Mouse (Mus musculus): ENCODE measurements at regions not wholly inside any gene's neighbourhood (a gene's known extent, or its start where the extent isn't known, plus 50 kb on each side); places are given as distances from the start of the nearest gene placed in this dataset.

- H3K9me3 ChIP-seq (replicated peaks; ENCODE audit: control insufficient read depth, low read length), result peaks cover 3% of the 10 kb centered on the region; the same call in 1 of the 2 replicates
- H3K9ac ChIP-seq (ENCODE audit: low read depth, low read length), result no peak overlapping the region
- H3K36me3 ChIP-seq (ENCODE audit: control insufficient read depth, insufficient read depth), result no peaks in the 10 kb centered on the region
- WGBS (ENCODE audit: insufficient replicate concordance), result 6% methylated on average over 2 of the region's 2 CpGs
- no peaks in the 10 kb centered on the region for H3K27me3 ChIP-seq (ENCODE audit: control insufficient read depth, insufficient read depth, low read depth, low read length)
- no peak overlapping the region for H3K4me3 ChIP-seq (ENCODE audit: low read depth, low read length)
- H3K4me1 ChIP-seq (ENCODE audit: control insufficient read depth, low read depth, low read length), result no peaks in the 10 kb centered on the region
- no peak for ATAC-seq (ENCODE audit: low read depth)
- H3K27ac ChIP-seq (ENCODE audit: low read length), result no peak overlapping the region
- H3K4me2 ChIP-seq (ENCODE audit: low read depth, low read length), result no peak overlapping the region
Observed at GRCm38 (mm10) chr10:12017286-12017685, 674.1 kb downstream of the Epm2a start.

DNA sequence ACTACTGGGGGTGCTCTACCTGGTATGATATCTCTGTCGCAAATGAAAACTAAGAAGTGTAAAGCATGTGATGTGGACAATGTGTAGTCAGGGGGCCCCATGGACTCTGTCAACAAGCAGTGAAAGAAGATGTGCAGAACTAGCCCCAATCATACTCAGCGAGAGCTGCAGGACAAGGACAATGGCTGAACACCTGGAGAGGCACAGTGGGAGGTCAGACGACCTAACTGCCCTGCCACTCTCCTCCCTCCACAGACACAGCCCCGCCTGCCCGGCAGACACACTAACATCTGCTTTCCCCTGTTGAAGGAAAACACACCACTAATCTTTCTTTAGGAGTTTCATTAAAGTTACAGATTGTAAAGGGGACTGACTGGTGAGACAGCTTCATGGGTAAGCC lies 675.1 kb downstream of the Epm2a start:
- no peak for ATAC-seq (ENCODE audit: low read depth)
- H3K4me3 ChIP-seq (ENCODE audit: low read depth, low read length), result no peak overlapping the region

DNA sequence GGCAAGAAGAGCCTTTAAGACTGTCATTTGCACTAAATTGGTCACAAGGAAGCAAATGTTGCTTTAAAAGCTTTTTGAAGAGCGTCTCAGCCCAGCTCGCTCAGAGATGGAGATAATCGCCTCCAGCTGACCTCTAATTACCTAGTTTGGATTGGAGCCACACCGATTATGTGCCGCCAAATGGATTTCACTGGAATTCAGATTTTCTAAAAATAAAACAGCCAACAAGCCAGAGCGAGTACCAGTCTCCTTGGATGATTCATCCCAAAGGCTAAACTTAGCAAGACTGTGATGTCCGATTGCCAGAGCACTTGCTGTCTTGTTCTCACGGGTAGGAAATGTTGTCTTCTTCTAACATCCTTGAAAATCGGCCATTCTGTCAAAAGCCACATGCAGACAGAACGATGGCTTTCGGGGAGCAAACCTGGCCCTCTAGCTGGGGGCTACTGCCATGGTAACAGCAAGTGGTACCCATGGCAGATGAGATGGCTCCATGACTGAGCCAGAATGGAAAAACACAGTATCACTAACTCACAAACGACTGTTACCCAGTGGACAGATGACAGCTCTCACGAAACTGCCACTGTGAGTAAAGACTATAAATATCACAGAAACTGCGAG lies 676.1 kb downstream of the Epm2a start:
- Histone ChIP-seq H3K36me3 (ENCODE audit: control insufficient read depth, insufficient read depth) (no peaks in the 10 kb centered on the region), H3K4me1 (ENCODE audit: control insufficient read depth, low read depth, low read length) (no peaks in the 10 kb centered on the region), H3K4me2 (ENCODE audit: low read depth, low read length) (no peak overlapping the region), H3K4me3 (ENCODE audit: low read depth, low read length) (no peak overlapping the region), H3K9me3 (replicated peaks; ENCODE audit: control insufficient read depth, low read length) (peaks cover 3% of the 10 kb centered on the region; the same call in 1 of the 2 replicates), H3K27ac (ENCODE audit: low read length) (no peak overlapping the region), H3K9ac (ENCODE audit: low read depth, low read length) (no peak overlapping the region), H3K27me3 (ENCODE audit: control insufficient read depth, insufficient read depth, low read depth, low read length) (no peaks in the 10 kb centered on the region)
- WGBS (ENCODE audit: insufficient replicate concordance), result 57% methylated on average over 14 of the region's 14 CpGs
- no peak for ATAC-seq (ENCODE audit: low read depth)

More for the DNA sequence above, 675.1 kb downstream of the Epm2a start:
- Histone ChIP-seq H3K36me3 (ENCODE audit: control insufficient read depth, insufficient read depth) (no peaks in the 10 kb centered on the region), H3K4me1 (ENCODE audit: control insufficient read depth, low read depth, low read length) (no peaks in the 10 kb centered on the region), H3K9ac (ENCODE audit: low read depth, low read length) (no peak overlapping the region), H3K27ac (ENCODE audit: low read length) (no peak overlapping the region), H3K27me3 (ENCODE audit: control insufficient read depth, insufficient read depth, low read depth, low read length) (no peaks in the 10 kb centered on the region), H3K4me2 (ENCODE audit: low read depth, low read length) (no peak overlapping the region), H3K9me3 (replicated peaks; ENCODE audit: control insufficient read depth, low read length) (peaks cover 3% of the 10 kb centered on the region; the same call in 1 of the 2 replicates)
- 54% methylated on average over 5 of the region's 5 CpGs for WGBS (ENCODE audit: insufficient replicate concordance)

DNA sequence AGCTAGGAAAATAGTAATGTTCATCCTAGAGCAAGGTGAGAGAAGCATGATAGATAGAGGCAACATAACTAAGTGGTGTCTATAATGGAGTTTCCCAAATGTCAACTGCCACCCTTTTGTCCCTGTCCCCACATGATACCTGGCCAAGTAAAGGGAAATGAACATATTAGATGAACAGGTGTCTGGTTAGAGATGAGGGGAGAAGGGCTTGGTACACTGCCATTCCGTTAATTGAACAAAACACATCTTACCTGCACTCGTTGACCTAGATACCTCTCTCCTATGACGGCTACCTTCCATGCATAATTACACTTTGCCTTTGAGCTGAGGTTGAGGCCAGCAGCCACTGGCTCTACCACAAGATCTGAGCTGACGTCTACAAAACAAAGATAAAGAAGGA lies 677.4 kb downstream of the Epm2a start:
- no peak for ATAC-seq (ENCODE audit: low read depth)
- Histone ChIP-seq H3K4me3 (ENCODE audit: low read depth, low read length) (no peak overlapping the region), H3K9me3 (replicated peaks; ENCODE audit: control insufficient read depth, low read length) (peaks cover 3% of the 10 kb centered on the region; the same call in 1 of the 2 replicates), H3K9ac (ENCODE audit: low read depth, low read length) (no peak overlapping the region), H3K4me1 (ENCODE audit: control insufficient read depth, low read depth, low read length) (no peaks in the 10 kb centered on the region), H3K27me3 (ENCODE audit: control insufficient read depth, insufficient read depth, low read depth, low read length) (no peaks in the 10 kb centered on the region), H3K27ac (ENCODE audit: low read length) (no peak overlapping the region), H3K36me3 (ENCODE audit: control insufficient read depth, insufficient read depth) (no peaks in the 10 kb centered on the region), H3K4me2 (ENCODE audit: low read depth, low read length) (no peak overlapping the region)
- 66% methylated on average over 4 of the region's 4 CpGs for WGBS (ENCODE audit: insufficient replicate concordance)

DNA sequence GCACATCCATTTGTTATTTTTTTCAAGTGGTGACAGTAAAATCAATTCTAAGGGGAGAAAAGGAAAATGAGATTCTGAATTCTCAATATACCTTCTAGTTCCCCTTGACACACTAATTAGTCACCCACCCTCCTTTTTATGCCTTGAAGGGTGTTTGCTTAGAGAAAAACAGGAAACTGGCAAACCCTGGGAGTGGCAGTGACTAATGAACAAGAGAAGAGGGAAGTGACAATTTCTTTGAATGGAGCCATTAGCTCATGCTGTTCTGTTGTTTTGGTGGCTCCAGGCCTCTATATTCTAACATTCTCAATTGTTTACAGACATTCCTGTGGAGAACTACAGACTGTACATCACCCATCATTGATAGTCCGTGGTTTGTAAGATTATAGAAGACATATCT lies 692.0 kb downstream of the Epm2a start:
- H3K9ac ChIP-seq (ENCODE audit: low read depth, low read length), result no peak overlapping the region
- H3K27ac ChIP-seq (ENCODE audit: low read length), result no peak overlapping the region
- no peak overlapping the region for H3K4me2 ChIP-seq (ENCODE audit: low read depth, low read length)
- no peaks in the 10 kb centered on the region for H3K27me3 ChIP-seq (ENCODE audit: control insufficient read depth, insufficient read depth, low read depth, low read length)
- H3K4me3 ChIP-seq (ENCODE audit: low read depth, low read length), result no peak overlapping the region
- no peak for ATAC-seq (ENCODE audit: low read depth)
- 0% methylated on average over 1 of the region's 1 CpGs for WGBS (ENCODE audit: insufficient replicate concordance)
- no peaks in the 10 kb centered on the region for H3K9me3 ChIP-seq (replicated peaks; ENCODE audit: control insufficient read depth, low read length)
- H3K4me1 ChIP-seq (ENCODE audit: control insufficient read depth, low read depth, low read length), result no peaks in the 10 kb centered on the region
- H3K36me3 ChIP-seq (ENCODE audit: control insufficient read depth, insufficient read depth), result no peaks in the 10 kb centered on the region

DNA sequence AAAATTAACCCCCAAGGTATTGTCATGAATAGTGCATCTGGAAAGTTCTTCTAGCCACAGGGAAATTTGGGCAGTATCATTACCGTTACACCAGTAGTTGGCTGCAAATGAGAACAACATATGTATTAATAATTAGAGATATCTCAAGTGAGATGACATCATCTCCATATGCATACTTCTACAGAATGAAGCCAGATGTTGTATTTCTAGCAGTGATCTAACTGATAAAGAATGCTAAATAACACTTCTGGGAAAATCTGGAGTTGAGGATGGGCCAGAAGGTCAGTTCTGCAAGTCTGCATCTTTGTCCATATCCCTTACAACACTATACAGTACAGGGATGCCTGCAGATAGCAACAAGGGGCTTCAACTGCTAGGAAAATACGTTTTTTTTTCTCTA lies 702.7 kb downstream of the Epm2a start:
- 47% methylated on average over 2 of the region's 2 CpGs for WGBS (ENCODE audit: insufficient replicate concordance)
- H3K9me3 ChIP-seq (replicated peaks; ENCODE audit: control insufficient read depth, low read length), result no peaks in the 10 kb centered on the region
- no peak overlapping the region for H3K9ac ChIP-seq (ENCODE audit: low read depth, low read length)
- no peaks in the 10 kb centered on the region for H3K27me3 ChIP-seq (ENCODE audit: control insufficient read depth, insufficient read depth, low read depth, low read length)
- no peak overlapping the region for H3K4me2 ChIP-seq (ENCODE audit: low read depth, low read length)
- no peak for ATAC-seq (ENCODE audit: low read depth)
- no peaks in the 10 kb centered on the region for H3K36me3 ChIP-seq (ENCODE audit: control insufficient read depth, insufficient read depth)
- no peak overlapping the region for H3K4me3 ChIP-seq (ENCODE audit: low read depth, low read length)
- no peaks in the 10 kb centered on the region for H3K4me1 ChIP-seq (ENCODE audit: control insufficient read depth, low read depth, low read length)
- H3K27ac ChIP-seq (ENCODE audit: low read length), result no peak overlapping the region

DNA sequence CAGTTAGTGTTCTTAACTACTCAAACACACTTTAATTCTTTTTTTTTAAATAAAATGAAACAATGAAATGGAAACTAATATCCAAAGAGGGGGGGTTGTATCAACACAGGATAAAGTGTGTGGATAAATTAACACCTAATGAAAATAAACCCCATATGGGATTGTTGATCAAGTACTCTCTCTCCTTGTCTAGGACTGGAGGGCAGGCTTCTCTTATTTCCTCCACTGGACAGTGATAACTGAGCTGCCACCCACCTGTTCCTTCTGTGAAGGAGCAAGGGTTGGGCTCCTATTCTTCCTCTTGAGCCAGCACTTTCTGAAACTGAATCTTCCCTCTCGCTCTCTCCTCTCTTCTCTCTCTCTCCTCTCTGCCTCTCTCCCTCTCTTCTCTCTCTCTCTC lies 716.5 kb downstream of the Epm2a start:
- H3K36me3 ChIP-seq (ENCODE audit: control insufficient read depth, insufficient read depth), result no peaks in the 10 kb centered on the region

DNA sequence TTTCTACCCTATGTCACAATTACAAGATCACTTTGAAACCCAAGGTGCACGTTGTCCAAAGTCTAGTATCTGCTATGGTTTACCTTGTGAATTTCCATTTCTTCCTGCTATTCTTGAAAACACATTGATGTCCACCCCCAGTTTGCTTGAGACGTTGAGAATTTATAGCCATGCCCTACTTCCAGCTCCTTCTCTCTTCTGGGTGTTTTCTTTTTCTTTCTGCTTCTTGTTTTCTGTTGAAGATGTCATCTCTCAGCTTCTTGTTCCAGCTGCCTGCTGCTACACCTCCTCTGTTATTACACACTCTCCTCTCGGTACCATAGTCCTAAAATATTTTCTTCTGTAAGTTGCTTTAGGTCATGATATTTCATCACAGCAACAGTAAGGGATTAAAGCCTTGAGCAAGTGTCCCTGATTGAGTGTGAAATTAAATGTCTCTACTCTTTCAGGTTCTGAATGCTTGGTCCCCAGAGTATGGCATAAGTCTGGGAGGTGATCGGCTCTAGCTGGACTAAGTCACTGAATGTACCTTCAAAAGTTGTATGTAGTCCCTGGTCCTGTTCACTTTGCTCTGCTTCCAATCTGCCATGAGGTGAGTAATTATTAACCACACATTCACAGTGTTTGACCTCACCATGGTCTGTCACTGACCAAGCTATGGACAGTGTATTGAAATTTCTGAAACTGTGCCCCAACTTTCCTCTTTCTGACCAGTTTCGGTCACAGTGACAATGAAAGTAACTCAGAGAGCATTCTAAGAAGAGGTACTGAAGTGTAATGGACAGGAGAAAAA lies 718.1 kb downstream of the Epm2a start:
- H3K27me3 ChIP-seq (ENCODE audit: control insufficient read depth, insufficient read depth, low read depth, low read length), result no peaks in the 10 kb centered on the region
- H3K4me3 ChIP-seq (ENCODE audit: low read depth, low read length), result no peak overlapping the region
- ATAC-seq (ENCODE audit: low read depth), result peak; percentile 74
- no peak overlapping the region for H3K9ac ChIP-seq (ENCODE audit: low read depth, low read length)
- 57% methylated on average over 5 of the region's 5 CpGs for WGBS (ENCODE audit: insufficient replicate concordance)
- H3K9me3 ChIP-seq (replicated peaks; ENCODE audit: control insufficient read depth, low read length), result no peaks in the 10 kb centered on the region
- no peak overlapping the region for H3K27ac ChIP-seq (ENCODE audit: low read length)
- H3K4me1 ChIP-seq (ENCODE audit: control insufficient read depth, low read depth, low read length), result no peaks in the 10 kb centered on the region
- no peak overlapping the region for H3K4me2 ChIP-seq (ENCODE audit: low read depth, low read length)
- H3K36me3 ChIP-seq (ENCODE audit: control insufficient read depth, insufficient read depth), result no peaks in the 10 kb centered on the region

More for the DNA sequence above, 716.5 kb downstream of the Epm2a start:
- H3K4me3 ChIP-seq (ENCODE audit: low read depth, low read length), result no peak overlapping the region
- H3K9ac ChIP-seq (ENCODE audit: low read depth, low read length), result no peak overlapping the region
- no peak overlapping the region for H3K4me2 ChIP-seq (ENCODE audit: low read depth, low read length)
- no peaks in the 10 kb centered on the region for H3K4me1 ChIP-seq (ENCODE audit: control insufficient read depth, low read depth, low read length)
- no peaks in the 10 kb centered on the region for H3K9me3 ChIP-seq (replicated peaks; ENCODE audit: control insufficient read depth, low read length)
- H3K27me3 ChIP-seq (ENCODE audit: control insufficient read depth, insufficient read depth, low read depth, low read length), result no peaks in the 10 kb centered on the region
- H3K27ac ChIP-seq (ENCODE audit: low read length), result no peak overlapping the region
- WGBS (ENCODE audit: insufficient replicate concordance), result 58% methylated on average over 1 of the region's 1 CpGs
- ATAC-seq (ENCODE audit: low read depth), result no peak

GRCm38 (mm10) chr10:12062302-12062701 lies 719.1 kb downstream of the Epm2a start:
- Histone ChIP-seq H3K27ac (ENCODE audit: low read length) (no peak overlapping the region), H3K4me1 (ENCODE audit: control insufficient read depth, low read depth, low read length) (no peaks in the 10 kb centered on the region), H3K9ac (ENCODE audit: low read depth, low read length) (no peak overlapping the region), H3K27me3 (ENCODE audit: control insufficient read depth, insufficient read depth, low read depth, low read length) (no peaks in the 10 kb centered on the region), H3K36me3 (ENCODE audit: control insufficient read depth, insufficient read depth) (no peaks in the 10 kb centered on the region), H3K9me3 (replicated peaks; ENCODE audit: control insufficient read depth, low read length) (no peaks in the 10 kb centered on the region), H3K4me3 (ENCODE audit: low read depth, low read length) (no peak overlapping the region), H3K4me2 (ENCODE audit: low read depth, low read length) (no peak overlapping the region)
- ATAC-seq (ENCODE audit: low read depth), result no peak
- 48% methylated on average over 1 of the region's 1 CpGs for WGBS (ENCODE audit: insufficient replicate concordance)
